Mouse (Mus musculus) embryonic fibroblast, embryonic 13.5 days (primary cell): ENCODE data around the gene Fbxw5.

Source experiments
- CTCF ChIP-seq: IDR thresholded peaks from 2 replicates; pipeline ENCODE4 v1.5.1; 2011; ENCODE audit warnings: mild to moderate bottlenecking, control low read depth, low read length, moderate library complexity, borderline replicate concordance; ENCODE audit not compliant: insufficient read depth
- POLR2A ChIP-seq: IDR thresholded peaks from 2 replicates; pipeline ENCODE4 v1.6.1; 2011; ENCODE audit warnings: low read depth, mild to moderate bottlenecking, control low read depth, low read length, moderate library complexity

- no peak for TF ChIP-seq POLR2A
- TF ChIP-seq CTCF = no peak
These were observed 49.5 kb upstream of the Fbxw5 start for GRCm38 (mm10) chr2:25450853-25451647.
